Mouse (Mus musculus) bone marrow macrophage, adult 2 months (primary cell): ENCODE results near the gene Zxdc. TPM values are rescaled to one million over a fixed set of nuclear protein-coding genes. Genes with fewer than 3 reads are reported as not detected.
A peak's percentile ranks its signal among the peaks of the same experiment; 100 is the strongest.

ENCODE experiments used
- H3K27ac ChIP-seq: 2 replicates; pipeline ENCODE4 v1.5.1; 2012; ENCODE audit warnings: low read depth, low read length; ENCODE audit not compliant: insufficient read depth
- H3K4me1 ChIP-seq: 2 replicates; pipeline ENCODE4 v1.6.1; 2012; ENCODE audit warnings: low read length; ENCODE audit not compliant: control insufficient read depth, insufficient read depth
- H3K4me3 ChIP-seq: 2 replicates; pipeline ENCODE4 v1.5.1; 2012; ENCODE audit warnings: mild to moderate bottlenecking, low read length, moderate library complexity; ENCODE audit not compliant: insufficient read depth
- CTCF ChIP-seq: IDR thresholded peaks from 2 replicates; pipeline ENCODE4 v1.5.1; 2012; ENCODE audit warnings: low read depth, mild to moderate bottlenecking, low read length, moderate library complexity
- POLR2A ChIP-seq: IDR thresholded peaks from 2 replicates; pipeline ENCODE4 v1.6.1; 2012; ENCODE audit warnings: mild to moderate bottlenecking, low read depth, low read length, borderline replicate concordance
- polyA plus RNA-seq: library from polyadenylated mRNA; stranded (reverse); fragments of >200 nt; gene quantifications from 2 replicates; pipeline ENCODE4 v1.2.4, GENCODE M21; 2012; ENCODE audit not compliant: missing spikeins, insufficient read depth, insufficient read length

Zxdc gene
- polyA plus RNA-seq, 1 experiment, result 12.2 TPM

GRCm38 (mm10) chr6:90369725-90370553, 647 bp downstream of the Zxdc start:
- no peak for TF ChIP-seq POLR2A
- TF ChIP-seq CTCF, result no peak
- Histone ChIP-seq H3K4me1 (peaks cover 15% of the 10 kb centered on the region), H3K4me3 (peak overlapping the region; percentile 89), H3K27ac (peak overlapping the region; percentile 49)

- H3K27ac ChIP-seq, result no peak overlapping the region
- H3K4me3 ChIP-seq, result no peak overlapping the region
- H3K4me1 ChIP-seq, result peaks cover 16% of the 10 kb centered on the region
- TF ChIP-seq POLR2A (no peak), CTCF (no peak)
Measured at GRCm38 (mm10) chr6:90374647-90375046, 5.4 kb downstream of the Zxdc start.

GRCm38 (mm10) chr6:90377708-90378107, 8.4 kb downstream of the Zxdc start:
- TF ChIP-seq POLR2A (no peak), CTCF (no peak)
- no peak overlapping the region for H3K27ac ChIP-seq
- H3K4me1 ChIP-seq, result peaks cover 5% of the 10 kb centered on the region
- no peak overlapping the region for H3K4me3 ChIP-seq

- TF ChIP-seq POLR2A, result no peak
- TF ChIP-seq CTCF, result no peak
- H3K4me1 ChIP-seq, result peaks cover 5% of the 10 kb centered on the region
- no peak overlapping the region for H3K27ac ChIP-seq
- H3K4me3 ChIP-seq, result no peak overlapping the region
Measured at GRCm38 (mm10) chr6:90381465-90381864, 12.2 kb downstream of the Zxdc start.

GRCm38 (mm10) chr6:90390629-90391028, 21.3 kb downstream of the Zxdc start:
- no peak overlapping the region for H3K27ac ChIP-seq
- H3K4me3 ChIP-seq, result no peak overlapping the region
- peaks cover 3% of the 10 kb centered on the region for H3K4me1 ChIP-seq
- TF ChIP-seq POLR2A (no peak), CTCF (no peak)

GRCm38 (mm10) chr6:90393948-90394347, 24.7 kb downstream of the Zxdc start:
- no peak overlapping the region for H3K27ac ChIP-seq
- TF ChIP-seq POLR2A (no peak), CTCF (no peak)
- H3K4me3 ChIP-seq, result no peak overlapping the region
- peaks cover 9% of the 10 kb centered on the region for H3K4me1 ChIP-seq

GRCm38 (mm10) chr6:90395751-90396150, 26.5 kb downstream of the Zxdc start:
- peaks cover 9% of the 10 kb centered on the region for H3K4me1 ChIP-seq
- TF ChIP-seq POLR2A (no peak), CTCF (no peak)
- H3K27ac ChIP-seq, result no peak overlapping the region
- H3K4me3 ChIP-seq, result no peak overlapping the region

- H3K27ac ChIP-seq, result no peak overlapping the region
- peaks cover 9% of the 10 kb centered on the region for H3K4me1 ChIP-seq
- TF ChIP-seq POLR2A, result no peak
- no peak overlapping the region for H3K4me3 ChIP-seq
Measured at GRCm38 (mm10) chr6:90397291-90397690, 28.0 kb downstream of the Zxdc start.

- no peak overlapping the region for H3K27ac ChIP-seq
- TF ChIP-seq POLR2A, result no peak
- no peak for TF ChIP-seq CTCF
- no peaks in the 10 kb centered on the region for H3K4me1 ChIP-seq
- H3K4me3 ChIP-seq, result no peak overlapping the region
Measured at GRCm38 (mm10) chr6:90408632-90409031, 39.3 kb downstream of the Zxdc start.

GRCm38 (mm10) chr6:90410972-90411371, 41.7 kb downstream of the Zxdc start:
- no peak overlapping the region for H3K27ac ChIP-seq
- no peak overlapping the region for H3K4me3 ChIP-seq
- H3K4me1 ChIP-seq, result no peaks in the 10 kb centered on the region
- TF ChIP-seq CTCF (no peak), POLR2A (no peak)
